ENCODE assay signal across 23 mouse cellular contexts in genomic region chr6:62067024-62067380, GRCm38 (mm10).
"Had no signal": no experiment of that assay in that cellular context is flagged by ENCODE, and none has a peak within 500 bp of the region (broad histone marks: within the 10 kb centered on the region; RNA-seq: fewer than 3 reads in every experiment).

No protein-coding gene starts in this region.

- H3K9ac ChIP-seq: heart, embryonic 12.5 days; hindbrain, embryonic 13.5 days; hindbrain, embryonic 15.5 days; intestine, embryonic 15.5 days; limb, embryonic 13.5 days; limb, embryonic 15.5 days had no signal

- H3K9me3 ChIP-seq: heart, embryonic 10.5 days; heart, embryonic 12.5 days; hindbrain, embryonic 13.5 days; hindbrain, embryonic 15.5 days; intestine, embryonic 15.5 days; limb, embryonic 13.5 days; limb, embryonic 15.5 days had no signal

- H3K27ac ChIP-seq: gastrocnemius, adult 2 months; heart, embryonic 10.5 days; hindbrain, embryonic 13.5 days; hindbrain, embryonic 15.5 days; intestine, embryonic 15.5 days; limb, embryonic 13.5 days; limb, embryonic 15.5 days had no signal

- H3K36me3 ChIP-seq: heart, embryonic 10.5 days; heart, embryonic 12.5 days; hindbrain, embryonic 13.5 days; hindbrain, embryonic 15.5 days; intestine, embryonic 15.5 days; limb, embryonic 13.5 days; limb, embryonic 15.5 days had no signal

- H3K4me3 ChIP-seq: gastrocnemius, adult 2 months; heart, embryonic 10.5 days; heart, embryonic 12.5 days; hindbrain, embryonic 13.5 days; hindbrain, embryonic 15.5 days; intestine, embryonic 15.5 days; limb, embryonic 13.5 days; limb, embryonic 15.5 days had no signal

- H3K4me2 ChIP-seq: heart, embryonic 12.5 days; hindbrain, embryonic 13.5 days; hindbrain, embryonic 15.5 days; intestine, embryonic 15.5 days; limb, embryonic 13.5 days; limb, embryonic 15.5 days had no signal

- ATAC-seq: inflammation-experienced regulatory T-cells, adult 6 months; intestine, embryonic 15.5 days; intestine, postnatal 0 days had no signal

- H3K27me3 ChIP-seq: heart, embryonic 12.5 days; hindbrain, embryonic 13.5 days; hindbrain, embryonic 15.5 days; intestine, embryonic 15.5 days; limb, embryonic 13.5 days; limb, embryonic 15.5 days had no signal

- H3K4me1 ChIP-seq: heart, embryonic 10.5 days; heart, embryonic 12.5 days; hindbrain, embryonic 13.5 days; hindbrain, embryonic 15.5 days; intestine, embryonic 15.5 days; limb, embryonic 13.5 days; limb, embryonic 15.5 days had no signal

- DNase-seq: gastrocnemius, adult 2 months; gastrocnemius, postnatal 10 days; gastrocnemius, postnatal 25 days; heart, adult 18-20 months; heart, postnatal 10 days; heart, postnatal 4 days; kidney, adult 18-20 months; kidney, adult 8-10 months; kidney, postnatal 10 days; kidney, postnatal 25 days; kidney, postnatal 4 days; layer of hippocampus, adult 9-11 months; layer of hippocampus, postnatal 36 days; left cerebral cortex, postnatal 4 days had no signal
